Mouse (Mus musculus): Measurements from ENCODE around the gene Shank3. TPM values are rescaled to one million over a fixed set of nuclear protein-coding genes. Genes with fewer than 3 reads are reported as not detected.

Shank3 gene
- polyA plus RNA-seq, 1 experiment from 2014 or later = 9.9 TPM

- Histone ChIP-seq H3K9ac (replicated peaks; ENCODE audit: low read length) (no peak overlapping the region), H3K36me3 (ENCODE audit: control insufficient read depth, insufficient read depth, low read length) (peaks cover 43% of the 10 kb centered on the region), H3K4me3 (replicated peaks; ENCODE audit: low read depth, low read length) (no peak overlapping the region), H3K9me3 (ENCODE audit: control insufficient read depth, low read length) (no peaks in the 10 kb centered on the region), H3K4me1 (ENCODE audit: control insufficient read depth, insufficient read depth, low read length) (peaks cover 6% of the 10 kb centered on the region; the same call in 1 of the 2 replicates), H3K4me2 (ENCODE audit: low read length) (peak overlapping the region; percentile 21), H3K27ac (replicated peaks; ENCODE audit: low read depth, low read length) (no peak overlapping the region; the same call in 1 of the 2 replicates), H3K27me3 (ENCODE audit: control insufficient read depth, insufficient read depth, low read length) (peaks cover 5% of the 10 kb centered on the region; the same call in 1 of the 2 replicates)
- DNase-seq (peak; percentile 45), ATAC-seq (ENCODE audit: low FRiP score, low TSS enrichment) (peak; percentile 58)
- 31% methylated on average over 11 of the region's 11 CpGs for WGBS
Measured at GRCm38 (mm10) chr15:89548837-89549236, 49.4 kb downstream of the Shank3 start.

GRCm38 (mm10) chr15:89550506-89550905, 51.1 kb downstream of the Shank3 start:
- no peak overlapping the region for H3K27ac ChIP-seq (replicated peaks; ENCODE audit: low read depth, low read length)
- WGBS = 94% methylated on average over 8 of the region's 8 CpGs
- no peak for ATAC-seq (ENCODE audit: low FRiP score, low TSS enrichment)

GRCm38 (mm10) chr15:89551733-89552132, 52.3 kb downstream of the Shank3 start:
- no peak overlapping the region for H3K4me3 ChIP-seq (replicated peaks; ENCODE audit: low read depth, low read length)
- 91% methylated on average over 1 of the region's 1 CpGs for WGBS
- H3K4me2 ChIP-seq (ENCODE audit: low read length) = no peak overlapping the region
- ATAC-seq (ENCODE audit: low FRiP score, low TSS enrichment) (no peak), DNase-seq (no peak)
- H3K27ac ChIP-seq (replicated peaks; ENCODE audit: low read depth, low read length) = no peak overlapping the region
- peaks cover 36% of the 10 kb centered on the region for H3K36me3 ChIP-seq (ENCODE audit: control insufficient read depth, insufficient read depth, low read length)
- no peaks in the 10 kb centered on the region for H3K9me3 ChIP-seq (ENCODE audit: control insufficient read depth, low read length)
- no peak overlapping the region for H3K9ac ChIP-seq (replicated peaks; ENCODE audit: low read length)
- H3K27me3 ChIP-seq (ENCODE audit: control insufficient read depth, insufficient read depth, low read length) = peaks cover 4% of the 10 kb centered on the region; the same call in 1 of the 2 replicates
- peaks cover 6% of the 10 kb centered on the region; the same call in 1 of the 2 replicates for H3K4me1 ChIP-seq (ENCODE audit: control insufficient read depth, insufficient read depth, low read length)

More at GRCm38 (mm10) chr15:89550506-89550905, 51.1 kb downstream of the Shank3 start:
- Histone ChIP-seq H3K27me3 (ENCODE audit: control insufficient read depth, insufficient read depth, low read length) (peaks cover 5% of the 10 kb centered on the region; the same call in 1 of the 2 replicates), H3K36me3 (ENCODE audit: control insufficient read depth, insufficient read depth, low read length) (peaks cover 41% of the 10 kb centered on the region), H3K4me3 (replicated peaks; ENCODE audit: low read depth, low read length) (no peak overlapping the region), H3K9me3 (ENCODE audit: control insufficient read depth, low read length) (no peaks in the 10 kb centered on the region), H3K9ac (replicated peaks; ENCODE audit: low read length) (no peak overlapping the region), H3K4me2 (ENCODE audit: low read length) (no peak overlapping the region), H3K4me1 (ENCODE audit: control insufficient read depth, insufficient read depth, low read length) (peaks cover 6% of the 10 kb centered on the region; the same call in 1 of the 2 replicates)
- DNase-seq = no peak

GRCm38 (mm10) chr15:89555591-89555990, 56.2 kb downstream of the Shank3 start:
- H3K9me3 ChIP-seq (ENCODE audit: control insufficient read depth, low read length) = no peaks in the 10 kb centered on the region
- no peak overlapping the region for H3K4me3 ChIP-seq (replicated peaks; ENCODE audit: low read depth, low read length)
- H3K27ac ChIP-seq (replicated peaks; ENCODE audit: low read depth, low read length) = no peak overlapping the region
- H3K4me2 ChIP-seq (ENCODE audit: low read length) = no peak overlapping the region
- DNase-seq (no peak), ATAC-seq (ENCODE audit: low FRiP score, low TSS enrichment) (no peak)
- peaks cover 29% of the 10 kb centered on the region for H3K27me3 ChIP-seq (ENCODE audit: control insufficient read depth, insufficient read depth, low read length)
- no peaks in the 10 kb centered on the region for H3K4me1 ChIP-seq (ENCODE audit: control insufficient read depth, insufficient read depth, low read length)
- H3K36me3 ChIP-seq (ENCODE audit: control insufficient read depth, insufficient read depth, low read length) = peaks cover 12% of the 10 kb centered on the region
- no peak overlapping the region for H3K9ac ChIP-seq (replicated peaks; ENCODE audit: low read length)
- 92% methylated on average over 6 of the region's 6 CpGs for WGBS

DNA sequence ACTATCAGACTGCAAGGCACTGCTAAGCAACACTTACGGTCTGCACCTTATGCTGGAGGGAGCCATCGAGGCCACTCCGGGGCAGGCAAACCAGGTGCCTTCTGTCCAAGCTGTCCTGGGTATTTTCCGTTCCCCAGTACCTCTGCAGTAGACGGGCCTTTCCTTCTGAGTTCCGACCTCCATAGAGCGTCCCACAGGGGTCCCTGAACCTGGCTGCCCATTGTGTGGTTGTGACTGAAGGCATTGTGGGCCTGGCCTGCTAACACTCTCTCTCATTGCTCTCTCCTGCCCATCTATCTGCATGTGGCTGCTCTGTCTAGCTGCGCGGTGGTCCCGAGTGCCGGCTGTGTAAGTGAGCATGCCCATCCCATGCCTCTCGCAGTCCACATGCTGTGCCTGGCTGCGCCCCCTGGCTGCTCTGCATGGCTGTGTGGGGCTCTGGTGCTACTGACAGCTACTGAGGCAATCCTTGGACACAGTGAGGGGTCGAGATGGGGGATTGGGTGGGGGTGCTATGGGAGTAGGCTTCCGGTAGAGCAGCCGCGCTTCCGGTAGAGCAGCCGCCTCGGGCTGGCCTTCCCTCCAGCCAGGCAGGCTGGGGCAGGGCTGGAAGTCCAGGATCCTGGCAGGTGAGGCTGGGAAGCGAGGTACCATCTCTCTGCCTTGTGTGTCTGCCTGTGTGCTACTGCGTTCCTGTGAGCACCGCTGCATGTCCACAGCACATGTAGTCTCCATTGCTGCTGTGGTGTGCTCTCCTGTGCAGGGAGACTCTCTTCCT, 57.2 kb downstream of the Shank3 start:
- ATAC-seq (ENCODE audit: low FRiP score, low TSS enrichment) (peak; percentile 59; the same call in 1 of the 2 replicates), DNase-seq (peak; percentile 74)
- Histone ChIP-seq H3K4me3 (replicated peaks; ENCODE audit: low read depth, low read length) (no peak overlapping the region), H3K4me1 (ENCODE audit: control insufficient read depth, insufficient read depth, low read length) (no peaks in the 10 kb centered on the region), H3K4me2 (ENCODE audit: low read length) (peak overlapping the region; percentile 32), H3K27me3 (ENCODE audit: control insufficient read depth, insufficient read depth, low read length) (peaks cover 29% of the 10 kb centered on the region), H3K27ac (replicated peaks; ENCODE audit: low read depth, low read length) (no peak overlapping the region), H3K9ac (replicated peaks; ENCODE audit: low read length) (0 out of 2 replicates have a peak overlapping the region, but pooled peaks have one; percentile 9), H3K36me3 (ENCODE audit: control insufficient read depth, insufficient read depth, low read length) (peaks cover 12% of the 10 kb centered on the region), H3K9me3 (ENCODE audit: control insufficient read depth, low read length) (no peaks in the 10 kb centered on the region)
- 24% methylated on average over 23 of the region's 23 CpGs for WGBS

DNA sequence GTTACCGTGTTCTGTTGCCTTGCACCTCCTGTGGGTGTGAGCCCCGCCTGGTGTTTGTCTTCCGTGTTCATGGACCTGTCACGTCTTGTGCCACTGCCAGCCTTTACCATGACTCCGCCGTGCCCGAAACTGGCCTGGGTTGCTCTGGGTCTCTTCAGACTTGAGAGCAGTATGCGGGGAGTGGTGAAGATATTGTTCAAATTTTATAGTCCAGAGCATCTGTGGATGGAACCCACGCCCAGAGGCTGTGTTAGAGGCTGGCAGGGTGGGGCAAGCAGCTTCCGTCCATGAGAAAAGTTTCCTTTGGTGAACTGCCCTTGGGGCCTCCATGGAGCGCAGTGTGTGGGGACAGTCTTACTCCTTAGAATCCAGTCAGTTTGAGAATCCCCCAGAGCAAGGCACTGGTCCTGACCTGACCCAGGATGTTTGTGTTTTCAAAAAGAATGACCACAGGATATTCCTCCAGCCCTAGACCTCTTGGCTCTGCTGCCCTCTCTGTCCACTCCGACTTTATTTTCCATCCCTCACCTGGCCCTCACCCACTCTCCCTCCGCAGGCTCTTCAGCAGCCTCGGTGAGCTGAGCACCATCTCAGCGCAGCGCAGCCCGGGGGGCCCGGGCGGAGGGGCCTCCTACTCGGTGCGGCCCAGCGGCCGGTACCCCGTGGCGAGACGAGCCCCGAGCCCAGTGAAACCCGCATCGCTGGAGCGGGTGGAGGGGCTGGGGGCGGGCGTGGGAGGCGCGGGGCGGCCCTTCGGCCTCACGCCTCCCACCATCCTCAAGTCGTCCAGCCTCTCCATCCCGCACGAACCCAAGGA, 58.0 kb downstream of the Shank3 start:
- DNase-seq (peak; percentile 8), ATAC-seq (ENCODE audit: low FRiP score, low TSS enrichment) (no peak)
- no peak overlapping the region for H3K27ac ChIP-seq (replicated peaks; ENCODE audit: low read depth, low read length)
- peak overlapping the region; percentile 32 for H3K4me2 ChIP-seq (ENCODE audit: low read length)
- H3K4me3 ChIP-seq (replicated peaks; ENCODE audit: low read depth, low read length) = no peak overlapping the region
- H3K4me1 ChIP-seq (ENCODE audit: control insufficient read depth, insufficient read depth, low read length) = no peaks in the 10 kb centered on the region
- no peaks in the 10 kb centered on the region for H3K9me3 ChIP-seq (ENCODE audit: control insufficient read depth, low read length)
- H3K9ac ChIP-seq (replicated peaks; ENCODE audit: low read length) = 0 out of 2 replicates have a peak overlapping the region, but pooled peaks have one; percentile 9
- 9% methylated on average over 40 of the region's 40 CpGs for WGBS
- peaks cover 5% of the 10 kb centered on the region; the same call in 1 of the 2 replicates for H3K36me3 ChIP-seq (ENCODE audit: control insufficient read depth, insufficient read depth, low read length)
- H3K27me3 ChIP-seq (ENCODE audit: control insufficient read depth, insufficient read depth, low read length) = peaks cover 29% of the 10 kb centered on the region

DNA sequence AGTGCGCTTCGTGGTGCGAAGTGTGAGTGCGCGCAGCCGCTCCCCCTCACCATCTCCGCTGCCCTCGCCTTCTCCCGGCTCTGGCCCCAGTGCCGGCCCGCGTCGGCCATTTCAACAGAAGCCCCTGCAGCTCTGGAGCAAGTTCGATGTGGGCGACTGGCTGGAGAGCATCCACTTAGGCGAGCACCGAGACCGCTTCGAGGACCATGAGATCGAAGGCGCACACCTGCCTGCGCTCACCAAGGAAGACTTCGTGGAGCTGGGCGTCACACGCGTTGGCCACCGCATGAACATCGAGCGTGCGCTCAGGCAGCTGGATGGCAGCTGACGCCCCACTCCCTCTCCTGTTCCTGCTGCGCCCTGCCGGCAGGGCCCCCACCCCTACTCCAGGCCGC, 58.6 kb downstream of the Shank3 start:
- ATAC-seq (ENCODE audit: low FRiP score, low TSS enrichment) = no peak

DNA sequence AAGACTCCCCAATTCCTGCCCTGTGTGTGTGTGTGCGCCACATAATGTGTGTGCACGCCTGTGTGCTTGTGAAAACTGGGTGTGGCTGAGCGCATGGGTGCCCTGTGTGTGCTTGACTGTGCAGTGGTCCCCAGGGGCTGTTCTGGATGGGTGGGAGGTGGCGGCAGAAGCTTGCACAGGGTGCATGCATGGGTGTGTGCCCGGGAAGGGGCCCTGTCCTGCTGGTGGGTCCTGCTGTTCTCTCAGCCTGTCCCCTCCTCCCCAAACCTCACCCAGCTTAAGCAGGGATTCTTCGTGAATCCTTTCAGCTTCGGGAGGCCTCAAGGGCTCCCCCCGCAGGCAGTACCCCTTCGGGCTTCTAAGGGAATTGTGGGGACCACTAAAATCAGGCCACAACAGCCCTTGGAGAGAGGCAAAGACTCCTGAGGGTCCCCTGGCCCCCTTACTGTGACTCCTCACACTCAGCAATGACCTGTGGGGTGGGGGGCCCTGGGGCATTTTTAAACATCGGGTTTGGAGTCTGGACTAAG, 59.8 kb downstream of the Shank3 start:
- Histone ChIP-seq H3K27me3 (ENCODE audit: control insufficient read depth, insufficient read depth, low read length) (peaks cover 29% of the 10 kb centered on the region), H3K9me3 (ENCODE audit: control insufficient read depth, low read length) (no peaks in the 10 kb centered on the region), H3K9ac (replicated peaks; ENCODE audit: low read length) (no peak overlapping the region), H3K36me3 (ENCODE audit: control insufficient read depth, insufficient read depth, low read length) (0 out of 2 replicates have a peak, but pooled peaks cover 2% of the 10 kb centered on the region), H3K27ac (replicated peaks; ENCODE audit: low read depth, low read length) (no peak overlapping the region), H3K4me1 (ENCODE audit: control insufficient read depth, insufficient read depth, low read length) (no peaks in the 10 kb centered on the region), H3K4me2 (ENCODE audit: low read length) (no peak overlapping the region), H3K4me3 (replicated peaks; ENCODE audit: low read depth, low read length) (no peak overlapping the region)
- ATAC-seq (ENCODE audit: low FRiP score, low TSS enrichment) (no peak), DNase-seq (no peak)
- WGBS = 38% methylated on average over 10 of the region's 10 CpGs

More for the DNA sequence above, 58.6 kb downstream of the Shank3 start:
- H3K9me3 ChIP-seq (ENCODE audit: control insufficient read depth, low read length) = no peaks in the 10 kb centered on the region
- peak overlapping the region; percentile 30 for H3K4me2 ChIP-seq (ENCODE audit: low read length)
- WGBS = 4% methylated on average over 34 of the region's 34 CpGs
- H3K27ac ChIP-seq (replicated peaks; ENCODE audit: low read depth, low read length) = no peak overlapping the region
- peak; percentile 37 for DNase-seq
- H3K4me1 ChIP-seq (ENCODE audit: control insufficient read depth, insufficient read depth, low read length) = no peaks in the 10 kb centered on the region
- H3K36me3 ChIP-seq (ENCODE audit: control insufficient read depth, insufficient read depth, low read length) = 0 out of 2 replicates have a peak, but pooled peaks cover 2% of the 10 kb centered on the region
- H3K9ac ChIP-seq (replicated peaks; ENCODE audit: low read length) = no peak overlapping the region
- peaks cover 29% of the 10 kb centered on the region for H3K27me3 ChIP-seq (ENCODE audit: control insufficient read depth, insufficient read depth, low read length)
- H3K4me3 ChIP-seq (replicated peaks; ENCODE audit: low read depth, low read length) = no peak overlapping the region

All from midbrain, embryonic 14.5 days (tissue).